Mouse (Mus musculus) layer of hippocampus, adult 9-11 months (tissue): ENCODE data around the gene Zdhhc11.
"Not testable (repeated sequence)": the region's sequence is repeated elsewhere in the genome, so short reads cannot be mapped to it uniquely, and the experiment has no call there.

Source experiments
- DNase-seq: peaks from one replicate; pipeline ENCODE4 v3.0.0; 2022

Gene Zdhhc11

DNA sequence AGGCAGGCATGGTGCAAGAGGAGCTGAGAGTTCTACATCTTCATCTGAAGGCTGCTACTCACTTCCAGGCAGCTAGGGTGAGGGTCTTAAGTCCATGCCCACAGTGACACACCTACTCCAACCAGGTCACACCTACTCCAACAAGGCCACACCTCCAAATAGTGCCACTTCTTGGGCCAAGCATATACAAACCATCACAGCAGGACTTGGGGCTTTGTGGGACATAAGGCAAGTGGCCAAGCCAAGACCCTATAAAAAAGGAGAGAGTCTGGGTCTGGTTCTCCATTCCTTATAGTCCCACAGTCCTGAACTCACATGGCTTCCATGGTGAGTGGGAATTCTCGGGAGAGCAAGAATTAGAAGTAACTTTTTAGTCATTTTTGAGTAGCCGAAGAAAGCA lies 44.6 kb downstream of the Zdhhc11 start:
- not testable (repeated sequence) for DNase-seq

DNA sequence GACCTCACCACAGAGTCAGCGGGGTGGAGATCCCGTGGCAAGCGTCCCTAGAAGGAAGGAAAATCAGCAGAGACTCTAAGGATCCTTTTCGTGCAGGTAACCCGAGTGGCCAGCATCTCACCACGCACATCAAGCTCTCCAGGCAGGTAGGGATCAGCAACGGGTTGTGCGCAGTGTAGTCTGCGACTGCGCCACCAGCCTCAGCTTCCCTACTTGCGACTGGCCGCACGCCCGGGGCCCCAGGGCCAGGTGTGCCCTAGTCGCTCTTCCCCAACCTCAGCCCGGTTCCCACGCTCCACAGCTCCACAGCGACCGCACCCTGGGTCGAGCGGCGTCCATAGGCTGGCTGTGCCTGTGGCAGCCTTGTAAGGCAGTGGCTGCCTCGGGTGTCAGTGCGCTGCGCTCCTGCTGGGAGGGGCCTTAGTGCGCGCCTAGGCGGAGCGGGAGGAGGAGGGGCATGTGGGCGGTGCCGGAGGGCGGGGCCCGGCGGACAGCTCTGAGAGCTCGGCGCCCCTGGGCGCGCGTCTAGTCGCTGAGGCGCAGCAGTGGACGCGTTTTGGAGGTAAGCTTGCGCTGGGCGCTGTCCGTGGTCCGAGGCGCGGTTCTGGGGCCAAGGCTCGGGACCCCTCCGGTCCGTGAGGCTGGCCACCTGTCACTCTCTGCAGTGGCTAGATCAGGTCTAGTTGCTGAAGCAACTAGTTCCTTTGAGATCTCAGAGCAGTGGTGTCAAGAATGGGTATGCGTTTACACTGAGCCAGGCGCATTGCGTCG lies 45.5 kb downstream of the Zdhhc11 start, which contains the start of gene Tppp:
Gene Tppp, plus strand, starts transcription at position 460 of the 771 bp plus-strand sequence.
- peak; percentile 97 for DNase-seq

DNA sequence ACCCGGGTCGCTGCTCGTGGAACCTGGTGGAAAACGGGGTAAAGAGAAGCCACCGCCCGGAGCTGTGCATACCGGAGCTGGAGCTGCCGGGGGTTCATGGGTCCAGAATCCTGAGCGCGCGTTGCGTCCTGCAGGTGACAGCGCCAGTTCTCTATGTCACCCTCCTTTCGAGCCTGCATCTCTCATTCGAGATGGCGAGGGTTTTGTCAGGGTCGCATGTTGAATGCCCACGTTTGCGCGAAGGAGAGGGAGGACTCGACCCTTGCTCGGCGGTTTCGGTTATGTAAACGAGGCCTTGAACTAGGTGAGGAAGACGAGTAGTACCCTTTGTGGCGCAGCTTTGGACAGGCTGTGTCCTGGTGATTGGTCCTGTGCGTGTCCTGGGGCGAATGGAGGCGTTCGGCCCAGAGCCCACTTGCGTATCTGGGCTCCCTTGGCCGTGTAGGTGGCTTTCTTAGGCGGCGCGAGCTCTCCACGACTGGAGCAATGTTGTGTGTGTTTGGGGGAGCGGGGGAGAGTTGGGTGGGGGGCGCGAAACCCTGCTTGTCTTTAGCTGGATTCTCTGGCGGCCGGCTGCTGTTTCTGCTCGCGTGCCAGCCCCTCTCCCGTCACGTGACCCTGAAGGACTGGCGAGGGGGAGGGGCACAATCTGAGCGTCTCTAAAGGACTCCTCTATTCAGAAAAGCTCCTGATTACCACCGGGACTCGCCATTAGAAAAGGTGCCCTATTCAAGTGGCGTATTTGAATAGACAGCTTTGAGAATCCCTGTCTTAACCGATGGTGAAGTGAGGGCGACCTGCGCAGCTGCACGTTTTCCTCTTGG lies 46.4 kb downstream of the Zdhhc11 start:
- peak; percentile 88 for DNase-seq

GRCm38 (mm10) chr13:74010678-74011077 lies 47.0 kb downstream of the Zdhhc11 start:
- no peak for DNase-seq

- DNase-seq: no peak
Observed at GRCm38 (mm10) chr13:74015908-74016307, 52.3 kb downstream of the Zdhhc11 start.

- no peak for DNase-seq
Observed at GRCm38 (mm10) chr13:74017426-74017825, 53.8 kb downstream of the Zdhhc11 start.

DNA sequence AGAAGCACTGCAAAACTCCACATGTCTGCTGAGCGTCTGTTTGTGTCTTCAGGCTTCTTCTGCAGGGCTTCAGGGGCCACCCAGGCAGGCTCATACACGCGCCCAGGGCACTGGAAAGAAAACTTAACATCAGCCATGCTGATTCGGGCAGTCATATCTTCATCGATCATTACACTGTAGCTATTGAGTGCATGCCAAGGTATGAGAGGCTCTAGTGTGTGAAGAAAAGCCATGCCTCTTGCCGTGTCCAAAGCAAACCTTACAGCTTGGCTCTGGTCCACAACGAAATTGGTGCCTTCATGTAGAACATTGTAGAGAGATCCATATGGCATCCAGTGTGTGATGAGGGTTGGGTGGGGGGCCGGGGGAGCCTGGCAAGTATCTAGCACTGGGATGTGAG lies 55.4 kb downstream of the Zdhhc11 start:
- DNase-seq: not testable (repeated sequence)

- no peak for DNase-seq
Observed at GRCm38 (mm10) chr13:74025151-74026081, 61.8 kb downstream of the Zdhhc11 start.

GRCm38 (mm10) chr13:74026215-74026614 lies 62.6 kb downstream of the Zdhhc11 start:
- no peak for DNase-seq

DNA sequence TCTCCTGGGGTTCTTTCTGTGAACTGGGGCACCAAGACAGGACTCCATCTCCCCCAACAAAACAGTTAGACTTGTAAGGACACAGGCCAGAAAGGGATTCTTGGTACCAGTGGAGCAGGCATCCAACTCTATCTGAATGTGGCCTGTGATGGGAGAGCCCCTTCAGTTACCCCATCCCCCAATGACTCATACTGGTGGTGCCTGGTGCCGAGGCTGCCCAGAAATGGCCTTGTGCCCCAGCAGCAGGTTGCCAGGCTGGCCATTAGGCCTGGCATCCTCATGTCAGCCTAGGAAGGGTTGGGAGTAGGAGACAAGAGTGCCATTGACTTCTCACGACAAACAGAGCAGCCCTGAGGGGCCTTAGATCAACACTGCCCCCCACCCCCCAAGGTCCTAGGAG lies 64.5 kb downstream of the Zdhhc11 start:
- DNase-seq: peak; percentile 86

GRCm38 (mm10) chr13:74029013-74029412 lies 65.4 kb downstream of the Zdhhc11 start:
- DNase-seq: no peak

GRCm38 (mm10) chr13:74030691-74031090 lies 67.0 kb downstream of the Zdhhc11 start:
- DNase-seq: no peak

DNA sequence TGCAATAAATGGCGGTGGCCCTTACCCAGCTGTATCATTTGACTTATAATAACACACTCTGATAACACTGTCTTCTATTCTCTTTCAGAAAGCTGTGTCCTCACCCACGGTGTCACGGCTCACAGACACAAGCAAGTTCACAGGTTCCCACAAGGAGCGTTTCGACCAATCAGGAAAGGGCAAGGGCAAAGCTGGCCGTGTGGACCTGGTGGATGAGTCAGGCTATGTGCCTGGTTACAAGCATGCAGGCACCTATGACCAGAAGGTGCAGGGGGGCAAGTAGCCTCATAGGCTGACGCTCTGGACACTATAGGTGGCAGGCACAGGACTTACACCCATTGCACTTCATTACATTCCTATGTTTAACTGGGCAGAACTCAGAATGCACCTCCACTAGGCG lies 67.5 kb downstream of the Zdhhc11 start:
- DNase-seq: no peak

- DNase-seq: peak; percentile 60
Observed at GRCm38 (mm10) chr13:74034756-74035155, 71.1 kb downstream of the Zdhhc11 start.

- no peak for DNase-seq
Observed at GRCm38 (mm10) chr13:74035776-74036175, 72.1 kb downstream of the Zdhhc11 start.

- DNase-seq: no peak
Observed at GRCm38 (mm10) chr13:74039926-74040325, 76.3 kb downstream of the Zdhhc11 start.
